Mouse (Mus musculus) brain, embryonic 14.5 days (tissue): ENCODE measurements at regions not wholly inside any gene's neighbourhood (a gene's known extent, or its start where the extent isn't known, plus 50 kb on each side); places are given as distances from the start of the nearest gene placed in this dataset.

Experiments used
- CTCF ChIP-seq: fragments of 200-500 bp; IDR thresholded peaks from 2 replicates; pipeline ENCODE4 v1.5.1; 2012; ENCODE audit warnings: inconsistent platforms, mild to moderate bottlenecking, moderate library complexity, borderline replicate concordance; ENCODE audit not compliant: insufficient read depth, insufficient read length; ENCODE audit errors: extremely low read depth
- POLR2A ChIP-seq: fragments of 200-500 bp; IDR thresholded peaks from 2 replicates; pipeline ENCODE4 v1.6.1; 2012; ENCODE audit warnings: mild to moderate bottlenecking, inconsistent platforms, borderline replicate concordance; ENCODE audit not compliant: poor library complexity, insufficient read depth, insufficient read length, severe bottlenecking; ENCODE audit errors: extremely low read depth

DNA sequence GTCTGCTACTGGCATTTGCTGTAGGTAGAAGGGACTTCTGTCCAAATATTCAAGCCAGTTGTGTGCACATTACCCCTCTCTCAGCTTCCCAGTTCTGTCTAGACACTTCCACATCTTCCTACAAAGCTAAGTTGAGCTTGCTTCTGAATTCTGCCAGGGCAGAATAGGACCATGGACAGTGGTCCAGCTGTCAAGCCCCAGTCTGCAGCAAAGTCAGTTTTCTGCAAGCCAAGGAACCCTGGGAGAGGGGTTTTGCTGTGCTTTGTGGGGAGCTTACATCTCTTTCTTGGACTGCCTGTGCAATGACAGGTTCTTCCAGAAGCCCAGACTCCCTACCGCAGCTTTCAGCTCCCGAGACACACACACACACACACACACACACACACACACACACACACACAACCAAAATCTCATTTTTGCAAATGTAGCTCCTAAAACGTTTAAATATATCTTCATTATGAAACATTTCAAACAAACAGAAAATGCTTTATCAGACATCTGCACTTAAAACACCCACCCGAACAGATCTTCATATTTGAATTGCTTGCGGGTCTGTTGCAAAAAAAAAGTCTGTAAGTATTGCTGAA, 91.4 kb upstream of the Mkln1 start:
- TF ChIP-seq POLR2A = no peak
- no peak for TF ChIP-seq CTCF
